In genomic region chr2:4042009-4042408, GRCm38 (mm10) we compare ENCODE assay signal across 14 mouse cellular contexts. TPM values are rescaled to one million over a fixed set of nuclear protein-coding genes. Genes with fewer than 3 reads are reported as not detected.
DNase-seq lines count a peak whose midpoint lies in the region; ATAC-seq lines count a peak whose summit lies in the region.
"Had no signal": no experiment of that assay in that cellular context is flagged by ENCODE, and none has a peak within 500 bp of the region (broad histone marks: within the 10 kb centered on the region; RNA-seq: fewer than 3 reads in every experiment).

No protein-coding gene starts in this region.

- no peaks in the 10 kb centered on the region for H3K27me3 ChIP-seq in embryonic facial prominence, embryonic 14.5 days (replicated peaks; ENCODE audit: control insufficient read depth, insufficient read depth, low read length)
- H3K27me3 ChIP-seq in hindbrain, embryonic 14.5 days (ENCODE audit: control insufficient read depth, insufficient read depth, low read length), result no peaks in the 10 kb centered on the region
- H3K27me3 ChIP-seq in midbrain, embryonic 13.5 days, result 0 out of 2 replicates have a peak, but pooled peaks cover 3% of the 10 kb centered on the region
- H3K27me3 ChIP-seq: CH12.LX; embryonic facial prominence, embryonic 15.5 days had no signal

- peak; percentile 28 for DNase-seq in embryo, embryonic 10 days (ENCODE audit: low spot score)
- DNase-seq in embryo, embryonic 9.5 days (ENCODE audit: extremely low spot score), result no peak
- DNase-seq in embryonic facial prominence, embryonic 14.5 days (ENCODE audit: low spot score), result peak; percentile 58
- peak; percentile 40 for DNase-seq in hindbrain, embryonic 14.5 days (ENCODE audit: low spot score)
- DNase-seq in gastrocnemius, postnatal 10 days, result no peak
- DNase-seq in T-cell, adult 2 months (ENCODE audit: low spot score), result no peak
- DNase-seq in testis, postnatal 10 days (ENCODE audit: low spot score), result no peak
- DNase-seq: heart, postnatal 14 days; kidney, postnatal 14 days had no signal

- no peak overlapping the region for H3K9ac ChIP-seq in embryonic facial prominence, embryonic 14.5 days (ENCODE audit: low read depth, low read length)
- no peak overlapping the region for H3K9ac ChIP-seq in hindbrain, embryonic 14.5 days
- no peak overlapping the region for H3K9ac ChIP-seq in midbrain, embryonic 13.5 days (replicated peaks)
- H3K9ac ChIP-seq: embryonic facial prominence, embryonic 15.5 days had no signal

- no peak overlapping the region for H3K4me2 ChIP-seq in embryonic facial prominence, embryonic 14.5 days (ENCODE audit: low read depth, low read length)
- no peak overlapping the region for H3K4me2 ChIP-seq in hindbrain, embryonic 14.5 days (replicated peaks)
- H3K4me2 ChIP-seq in midbrain, embryonic 13.5 days (replicated peaks), result no peak overlapping the region
- H3K4me2 ChIP-seq: embryonic facial prominence, embryonic 15.5 days had no signal

- H3K4me1 ChIP-seq in embryonic facial prominence, embryonic 14.5 days (ENCODE audit: control insufficient read depth, insufficient read depth, low read length), result no peaks in the 10 kb centered on the region
- no peaks in the 10 kb centered on the region for H3K4me1 ChIP-seq in hindbrain, embryonic 14.5 days (replicated peaks; ENCODE audit: control insufficient read depth, insufficient read depth, low read length)
- peaks cover 15% of the 10 kb centered on the region for H3K4me1 ChIP-seq in midbrain, embryonic 13.5 days (replicated peaks)
- H3K4me1 ChIP-seq: embryonic facial prominence, embryonic 15.5 days had no signal

- H3K4me3 ChIP-seq in embryonic facial prominence, embryonic 14.5 days (ENCODE audit: low read depth, low read length), result no peak overlapping the region
- H3K4me3 ChIP-seq in hindbrain, embryonic 14.5 days (replicated peaks; ENCODE audit: low read length), result no peak overlapping the region
- no peak overlapping the region for H3K4me3 ChIP-seq in midbrain, embryonic 13.5 days (replicated peaks)
- H3K4me3 ChIP-seq: embryonic facial prominence, embryonic 15.5 days had no signal

- H3K27ac ChIP-seq in embryonic facial prominence, embryonic 14.5 days (replicated peaks; ENCODE audit: low read depth, low read length), result no peak overlapping the region
- H3K27ac ChIP-seq in hindbrain, embryonic 14.5 days, result no peak overlapping the region
- H3K27ac ChIP-seq in midbrain, embryonic 13.5 days, result 0 out of 2 replicates have a peak overlapping the region, but pooled peaks have one; percentile 6
- H3K27ac ChIP-seq: embryonic facial prominence, embryonic 15.5 days; macrophage had no signal

- no peaks in the 10 kb centered on the region for H3K36me3 ChIP-seq in embryonic facial prominence, embryonic 14.5 days (ENCODE audit: control insufficient read depth, insufficient read depth, low read length)
- H3K36me3 ChIP-seq in hindbrain, embryonic 14.5 days (replicated peaks; ENCODE audit: control insufficient read depth, insufficient read depth), result no peaks in the 10 kb centered on the region
- no peaks in the 10 kb centered on the region for H3K36me3 ChIP-seq in midbrain, embryonic 13.5 days
- H3K36me3 ChIP-seq: embryonic facial prominence, embryonic 15.5 days had no signal

- no peaks in the 10 kb centered on the region for H3K9me3 ChIP-seq in embryonic facial prominence, embryonic 14.5 days (ENCODE audit: control insufficient read depth, low read length)
- no peaks in the 10 kb centered on the region for H3K9me3 ChIP-seq in hindbrain, embryonic 14.5 days (ENCODE audit: control insufficient read depth, low read length)
- peaks cover 2% of the 10 kb centered on the region; the same call in 1 of the 2 replicates for H3K9me3 ChIP-seq in midbrain, embryonic 13.5 days
- H3K9me3 ChIP-seq: embryonic facial prominence, embryonic 15.5 days had no signal

- WGBS in embryonic facial prominence, embryonic 14.5 days, result 34% methylated on average over 3 of the region's 3 CpGs
- WGBS in hindbrain, embryonic 14.5 days, result 13% methylated on average over 3 of the region's 3 CpGs
- WGBS in midbrain, embryonic 13.5 days, result 11% methylated on average over 3 of the region's 3 CpGs

- no peak; the same call in 1 of the 2 replicates for ATAC-seq in embryonic facial prominence, embryonic 14.5 days (ENCODE audit: low read depth)
- ATAC-seq in hindbrain, embryonic 14.5 days (ENCODE audit: low FRiP score), result peak; percentile 66
- ATAC-seq in midbrain, embryonic 13.5 days, result peak; percentile 98
- ATAC-seq: intestine, postnatal 0 days had no signal

RNA-seq across cellular contexts. Expression of gene Frmd4a, which starts 24.5 kb away (rescaled TPM):
- polyA plus RNA-seq in embryonic facial prominence, embryonic 14.5 days (2014; fragmentation: Nextera tagmentation; extraction: Ambion mirVana), result 27.2 and 33.0 TPM in 2 replicates
- polyA plus RNA-seq in hindbrain, embryonic 14.5 days (2014; fragmentation: Nextera tagmentation; extraction: Ambion mirVana), result 56.9 and 59.6 TPM in 2 replicates
- 54.2 and 57.1 TPM in 2 replicates for polyA plus RNA-seq in midbrain, embryonic 13.5 days (2015; fragmentation: Nextera tagmentation; extraction: Ambion mirVana)
- total RNA-seq in gastrocnemius, postnatal 10 days (2021), result 10 to 100 TPM; 22.1 to 28.3 TPM

Comparison
In these comparisons a context has a peak if more than half of its experiments do, and no peak if none do; other contexts are left out.
1. DNase-seq: peak in embryo, embryonic 10 days (single experiment), embryonic facial prominence, embryonic 14.5 days (single experiment) and hindbrain, embryonic 14.5 days (single experiment); none in embryo, embryonic 9.5 days (single experiment), gastrocnemius, postnatal 10 days (single experiment), T-cell, adult 2 months (single experiment) and testis, postnatal 10 days (single experiment).